Mouse (Mus musculus) liver, embryonic 11.5 days (tissue): ENCODE measurements around the gene Zfp598. TPM values are rescaled to one million over a fixed set of nuclear protein-coding genes. Genes with fewer than 3 reads are reported as not detected.

Source experiments
- ATAC-seq: fragments of 200-750 bp; cut with Nextera tagmentation; replicated peaks from 2 replicates; pipeline ENCODE4 v1.8.0; 2017; ENCODE audit warnings: moderate number of reproducible peaks, mild to moderate bottlenecking, moderate TSS enrichment, moderate library complexity; ENCODE audit not compliant: low FRiP score
- DNase-seq: peaks from one replicate; pipeline ENCODE4 v3.0.0-alpha.2; 2017; ENCODE audit warnings: low spot score
- H3K27ac ChIP-seq: fragments of 300-500 bp; sonication (generic); 2 replicates; pipeline ENCODE4 v1.5.1; 2014; ENCODE audit warnings: mild to moderate bottlenecking, low read depth, low read length, control low read depth
- H3K27me3 ChIP-seq: fragments of 300-500 bp; sonication (generic); replicated peaks from 2 replicates; pipeline ENCODE4 v1.6.1; 2014; ENCODE audit warnings: low read length, mixed read lengths; ENCODE audit not compliant: control insufficient read depth, insufficient read depth
- H3K36me3 ChIP-seq: fragments of 300-500 bp; sonication (generic); 2 replicates; pipeline ENCODE4 v1.6.1; 2014; ENCODE audit warnings: mild to moderate bottlenecking, low read length, moderate library complexity, mixed read lengths; ENCODE audit not compliant: control insufficient read depth, insufficient read depth
- H3K4me1 ChIP-seq: fragments of 300-500 bp; sonication (generic); replicated peaks from 2 replicates; pipeline ENCODE4 v1.6.1; 2014; ENCODE audit warnings: low read length, mixed read lengths; ENCODE audit not compliant: control insufficient read depth, insufficient read depth
- H3K4me2 ChIP-seq: fragments of 300-500 bp; sonication (generic); 2 replicates; pipeline ENCODE4 v1.6.1; 2014; ENCODE audit warnings: mild to moderate bottlenecking, control low read depth, moderate library complexity
- H3K4me3 ChIP-seq: fragments of 300-500 bp; sonication (generic); 2 replicates; pipeline ENCODE4 v1.5.1; 2014; ENCODE audit warnings: low read depth, low read length, control low read depth
- H3K9ac ChIP-seq: fragments of 300-500 bp; sonication (generic); 2 replicates; pipeline ENCODE4 v1.6.1; 2014; ENCODE audit warnings: low read depth, low read length, control low read depth
- H3K9me3 ChIP-seq: fragments of 300-500 bp; sonication (generic); 2 replicates; pipeline ENCODE4 v1.6.1; 2016; ENCODE audit warnings: low read length, inconsistent platforms, mixed read lengths; ENCODE audit not compliant: control insufficient read depth
- WGBS: fragments of 180-500 bp; shearing (Covaris S2); extraction: QIAGEN DNeasy Blood & Tissue Kit; methylation state at CpG from one replicate; pipeline ENCODE4 v1.1.7; 2014; 5-methylcytosine and 5-hydroxymethylcytosine counted together
- polyA plus RNA-seq: library from polyadenylated mRNA; unstranded; fragments of >200 nt; fragmentation: Nextera tagmentation; extraction: Ambion mirVana; gene quantifications from 2 replicates; pipeline ENCODE4 v1.2.1, GENCODE M21; 2014

The Zfp598 gene
- polyA plus RNA-seq, 1 experiment from 2014 or later = 38.3 TPM

GRCm38 (mm10) chr17:24670246-24670844, 858 bp downstream of the Zfp598 start:
- Histone ChIP-seq H3K9me3 (no peaks in the 10 kb centered on the region), H3K4me2 (peak overlapping the region; percentile 90), H3K9ac (peak overlapping the region; percentile 98), H3K4me3 (peak overlapping the region; percentile 99), H3K27me3 (no peaks in the 10 kb centered on the region), H3K36me3 (no peaks in the 10 kb centered on the region), H3K4me1 (peaks cover 38% of the 10 kb centered on the region), H3K27ac (peak overlapping the region; percentile 82)
- WGBS = 6% methylated on average over 8 of the region's 8 CpGs
- no peak for ATAC-seq
- no peak for DNase-seq

- H3K27me3 ChIP-seq = no peaks in the 10 kb centered on the region
- 64% methylated on average over 5 of the region's 5 CpGs for WGBS
- no peaks in the 10 kb centered on the region for H3K9me3 ChIP-seq
- peaks cover 41% of the 10 kb centered on the region for H3K4me1 ChIP-seq
- H3K9ac ChIP-seq = peak overlapping the region; percentile 98
- DNase-seq (no peak), ATAC-seq (no peak)
- H3K27ac ChIP-seq = no peak overlapping the region; the same call in 1 of the 2 replicates
- H3K36me3 ChIP-seq = no peaks in the 10 kb centered on the region
- H3K4me3 ChIP-seq = peak overlapping the region; percentile 99
- H3K4me2 ChIP-seq = peak overlapping the region; percentile 90
These were observed 1.9 kb downstream of the Zfp598 start for GRCm38 (mm10) chr17:24671346-24671745.

- peak overlapping the region; percentile 18; the same call in 1 of the 2 replicates for H3K4me3 ChIP-seq
- WGBS = 17% methylated on average over 5 of the region's 5 CpGs
- DNase-seq (no peak), ATAC-seq (no peak)
- H3K36me3 ChIP-seq = peaks cover 4% of the 10 kb centered on the region; the same call in 1 of the 2 replicates
- peak overlapping the region; percentile 90 for H3K4me2 ChIP-seq
- H3K9me3 ChIP-seq = no peaks in the 10 kb centered on the region
- H3K9ac ChIP-seq = no peak overlapping the region
- peaks cover 43% of the 10 kb centered on the region for H3K4me1 ChIP-seq
- H3K27ac ChIP-seq = peak overlapping the region; percentile 16; the same call in 1 of the 2 replicates
- no peaks in the 10 kb centered on the region for H3K27me3 ChIP-seq
These were observed 2.7 kb downstream of the Zfp598 start for GRCm38 (mm10) chr17:24672141-24672540.

- ATAC-seq (no peak), DNase-seq (no peak)
- Histone ChIP-seq H3K9me3 (no peaks in the 10 kb centered on the region), H3K36me3 (peaks cover 23% of the 10 kb centered on the region), H3K4me1 (peaks cover 40% of the 10 kb centered on the region), H3K27ac (no peak overlapping the region), H3K9ac (peak overlapping the region; percentile 31; the same call in 1 of the 2 replicates), H3K4me2 (no peak overlapping the region), H3K27me3 (no peaks in the 10 kb centered on the region), H3K4me3 (no peak overlapping the region)
- 69% methylated on average over 7 of the region's 7 CpGs for WGBS
These were observed 4.8 kb downstream of the Zfp598 start for GRCm38 (mm10) chr17:24674277-24674676.

DNA sequence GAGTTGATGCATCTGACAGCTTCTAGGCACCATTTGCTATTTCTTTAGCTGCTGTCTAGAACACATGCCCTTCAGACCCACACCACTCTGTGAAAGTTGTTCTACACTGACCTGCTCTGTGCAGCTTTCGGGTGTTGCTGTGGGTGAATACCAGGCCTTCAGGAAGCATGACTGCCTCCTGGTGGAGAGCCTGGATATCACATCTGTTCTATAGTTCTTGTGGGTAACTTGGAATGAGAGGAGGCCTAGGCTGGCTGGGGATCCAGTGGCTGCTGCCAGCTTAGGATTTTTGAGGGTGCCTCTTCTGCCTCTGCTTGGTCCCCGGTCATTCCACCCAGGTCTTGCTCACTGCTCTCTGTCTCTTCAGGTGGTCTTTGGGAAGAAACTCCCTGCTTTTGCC, 6.7 kb downstream of the Zfp598 start:
- no peak overlapping the region for H3K4me2 ChIP-seq
- H3K4me1 ChIP-seq = peaks cover 31% of the 10 kb centered on the region
- H3K9ac ChIP-seq = no peak overlapping the region
- H3K27ac ChIP-seq = no peak overlapping the region
- no peak for DNase-seq
- peak; percentile 27; the same call in 1 of the 2 replicates for ATAC-seq
- H3K36me3 ChIP-seq = peaks cover 40% of the 10 kb centered on the region
- H3K4me3 ChIP-seq = no peak overlapping the region
- H3K27me3 ChIP-seq = no peaks in the 10 kb centered on the region
- 75% methylated on average over 2 of the region's 2 CpGs for WGBS
- H3K9me3 ChIP-seq = no peaks in the 10 kb centered on the region

- Histone ChIP-seq H3K4me1 (peaks cover 24% of the 10 kb centered on the region), H3K27ac (no peak overlapping the region), H3K4me2 (no peak overlapping the region), H3K36me3 (peaks cover 45% of the 10 kb centered on the region), H3K4me3 (no peak overlapping the region), H3K27me3 (no peaks in the 10 kb centered on the region), H3K9me3 (no peaks in the 10 kb centered on the region), H3K9ac (no peak overlapping the region)
- no peak for DNase-seq
- ATAC-seq = no peak
- 97% methylated on average over 5 of the region's 5 CpGs for WGBS
These were observed 7.4 kb downstream of the Zfp598 start for GRCm38 (mm10) chr17:24676877-24677276.

DNA sequence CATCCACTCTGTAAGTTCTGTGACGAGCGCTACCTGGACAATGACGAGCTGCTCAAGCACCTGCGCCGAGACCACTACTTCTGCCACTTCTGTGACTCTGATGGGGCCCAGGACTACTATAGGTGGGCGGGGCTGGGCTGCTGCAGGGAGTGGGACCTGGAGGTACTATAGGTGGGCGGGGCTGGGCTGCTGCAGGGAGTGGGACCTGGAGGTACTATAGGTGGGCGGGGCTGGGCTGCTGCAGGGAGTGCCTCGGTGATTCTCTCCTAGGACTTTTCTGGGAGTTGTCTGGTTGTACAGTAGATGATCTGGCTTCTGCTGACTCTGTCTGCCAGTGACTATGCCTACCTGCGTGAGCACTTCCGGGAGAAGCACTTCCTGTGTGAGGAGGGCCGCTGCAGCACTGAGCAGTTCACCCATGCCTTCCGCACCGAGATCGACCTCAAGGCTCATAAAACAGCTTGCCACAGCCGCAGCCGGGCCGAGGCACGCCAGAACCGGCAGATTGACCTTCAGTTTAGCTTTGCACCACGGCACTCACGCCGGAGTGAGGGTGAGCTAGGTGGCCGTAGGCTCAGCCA, 8.1 kb downstream of the Zfp598 start:
- Histone ChIP-seq H3K27ac (no peak overlapping the region), H3K9me3 (no peaks in the 10 kb centered on the region), H3K4me3 (no peak overlapping the region), H3K9ac (no peak overlapping the region), H3K36me3 (peaks cover 47% of the 10 kb centered on the region), H3K27me3 (no peaks in the 10 kb centered on the region), H3K4me1 (peaks cover 17% of the 10 kb centered on the region), H3K4me2 (no peak overlapping the region)
- WGBS = 88% methylated on average over 24 of the region's 24 CpGs
- DNase-seq (no peak), ATAC-seq (peak; percentile 41; the same call in 1 of the 2 replicates)

- ATAC-seq (no peak), DNase-seq (no peak)
- peaks cover 21% of the 10 kb centered on the region for H3K4me1 ChIP-seq
- 32% methylated on average over 16 of the region's 16 CpGs for WGBS
- H3K9me3 ChIP-seq = no peaks in the 10 kb centered on the region
- H3K4me2 ChIP-seq = peak overlapping the region; percentile 41
- no peak overlapping the region for H3K4me3 ChIP-seq
- H3K27me3 ChIP-seq = peaks cover 49% of the 10 kb centered on the region
- peaks cover 3% of the 10 kb centered on the region; the same call in 1 of the 2 replicates for H3K36me3 ChIP-seq
- H3K9ac ChIP-seq = no peak overlapping the region
- H3K27ac ChIP-seq = no peak overlapping the region
These were observed 17.0 kb downstream of the Zfp598 start for GRCm38 (mm10) chr17:24686514-24686913.
